Mouse (Mus musculus): ENCODE results near the gene Pqlc3.

The Pqlc3 gene

GRCm38 (mm10) chr12:16999739-17000497 lies at the start of gene Pqlc3:
TSS of gene Pqlc3 (minus strand) at chr12:17000408.
- POLR2A ChIA-PET = interaction anchor here (0.5 to 2.7 kb wide), 38 partner anchors 8 to 630 kb away, joined by 3 to 27 read pairs (median 3); partner anchors contain the start of genes 2410004P03Rik (in 3 of the 4), Nol10 (in 1 of the 4) and Odc1 (in 1 of the 4)
- CTCF ChIA-PET = interaction anchor here (0.6 to 4.3 kb wide), 13 partner anchors 9 to 437 kb away, joined by 3 to 44 read pairs (median 5); partner anchors contain the start of gene 2410004P03Rik (in 3 of the 4)

- POLR2A ChIA-PET = no interaction called here
- CTCF ChIA-PET = interaction anchor here in 2 of 4 experiments (0.6 to 2.2 kb wide), 3 partner anchors 56 to 172 kb away, joined by 3 to 7 read pairs (median 3); no protein-coding TSS in a partner anchor
Measured at GRCm38 (mm10) chr12:17049796-17050195, 49.6 kb upstream of the Pqlc3 start.

GRCm38 (mm10) chr12:17048979-17049612 lies 48.9 kb upstream of the Pqlc3 start:
- ChIA-PET POLR2A (interaction anchor here in 1 of 4 experiments (0.6 kb wide), 1 partner anchor 154 kb away, joined by 3 read pairs; no protein-coding TSS in a partner anchor), CTCF (interaction anchor here in 2 of 4 experiments (0.9 to 2.2 kb wide), 4 partner anchors 127 to 207 kb away, joined by 3 to 7 read pairs (median 3); partner anchors contain the start of gene Kcnf1 (in 1 of the 2))

GRCm38 (mm10) chr12:17043311-17043710 lies 43.1 kb upstream of the Pqlc3 start:
- ChIA-PET CTCF (interaction anchor here in 3 of 4 experiments (0.5 to 2.3 kb wide), 7 partner anchors 11 to 212 kb away, joined by 3 to 10 read pairs (median 5); partner anchors contain the start of gene 2410004P03Rik (in 1 of the 3)), POLR2A (no interaction called here)

- CTCF ChIA-PET = interaction anchor here in 1 of 4 experiments (1.7 kb wide), 1 partner anchor 29 kb away, joined by 5 read pairs; the partner anchor contains the start of gene 2410004P03Rik
Measured at GRCm38 (mm10) chr12:17040567-17040966, 40.4 kb upstream of the Pqlc3 start.

GRCm38 (mm10) chr12:17039415-17039814 lies 39.2 kb upstream of the Pqlc3 start:
- CTCF ChIA-PET = interaction anchor here in 2 of 4 experiments (0.6 to 0.7 kb wide), 3 partner anchors 134 to 622 kb away, joined by 3 to 5 read pairs (median 3); no protein-coding TSS in a partner anchor
- POLR2A ChIA-PET = no interaction called here

More at GRCm38 (mm10) chr12:17040567-17040966, 40.4 kb upstream of the Pqlc3 start:
- POLR2A ChIA-PET = interaction anchor here in 1 of 4 experiments (0.9 kb wide), 1 partner anchor 18 kb away, joined by 3 read pairs; no protein-coding TSS in a partner anchor

- CTCF ChIA-PET = no interaction called here
- POLR2A ChIA-PET = interaction anchor here in 1 of 4 experiments (0.9 kb wide), 1 partner anchor 8 kb away, joined by 3 read pairs; no protein-coding TSS in a partner anchor
Measured at GRCm38 (mm10) chr12:17038246-17038645, 38.0 kb upstream of the Pqlc3 start.

GRCm38 (mm10) chr12:17037053-17037610 lies 36.9 kb upstream of the Pqlc3 start:
- ChIA-PET POLR2A (no interaction called here), CTCF (interaction anchor here in 2 of 4 experiments (0.6 to 1.0 kb wide), 2 partner anchors 18 to 333 kb away, joined by 3 read pairs; no protein-coding TSS in a partner anchor)

- ChIA-PET POLR2A (no interaction called here), CTCF (interaction anchor here in 1 of 4 experiments (0.6 kb wide), 1 partner anchor 334 kb away, joined by 3 read pairs; no protein-coding TSS in a partner anchor)
Measured at GRCm38 (mm10) chr12:17036532-17036931, 36.3 kb upstream of the Pqlc3 start.

- CTCF ChIA-PET = interaction anchor here in 3 of 4 experiments (1.0 to 2.0 kb wide), 9 partner anchors 15 to 222 kb away, joined by 3 to 6 read pairs (median 3); partner anchors contain the start of gene 2410004P03Rik (in 1 of the 3)
Measured at GRCm38 (mm10) chr12:17035128-17035527, 34.9 kb upstream of the Pqlc3 start.

GRCm38 (mm10) chr12:17034671-17035070 lies 34.5 kb upstream of the Pqlc3 start:
- ChIA-PET POLR2A (interaction anchor here in 1 of 4 experiments (0.6 kb wide), 1 partner anchor 164 kb away, joined by 3 read pairs; no protein-coding TSS in a partner anchor), CTCF (interaction anchor here in 3 of 4 experiments (1.0 to 2.0 kb wide), 11 partner anchors 15 to 226 kb away, joined by 3 to 8 read pairs (median 3); partner anchors contain the start of gene 2410004P03Rik (in 2 of the 3))

More at GRCm38 (mm10) chr12:17035128-17035527, 34.9 kb upstream of the Pqlc3 start:
- POLR2A ChIA-PET = interaction anchor here in 1 of 4 experiments (0.6 kb wide), 1 partner anchor 163 kb away, joined by 3 read pairs; no protein-coding TSS in a partner anchor

GRCm38 (mm10) chr12:17033464-17033841 lies 33.2 kb upstream of the Pqlc3 start:
- ChIA-PET CTCF (interaction anchor here in 3 of 4 experiments (0.6 to 2.0 kb wide), 5 partner anchors 21 to 224 kb away, joined by 3 to 8 read pairs (median 4); partner anchors contain the start of gene 2410004P03Rik (in 1 of the 3)), POLR2A (interaction anchor here in 1 of 4 experiments (1.0 kb wide), 1 partner anchor 14 kb away, joined by 3 read pairs; no protein-coding TSS in a partner anchor)

GRCm38 (mm10) chr12:17032694-17033463 lies 32.7 kb upstream of the Pqlc3 start:
- CTCF ChIA-PET = interaction anchor here in 3 of 4 experiments (0.6 to 2.0 kb wide), 6 partner anchors 14 to 224 kb away, joined by 3 to 8 read pairs (median 4); partner anchors contain the start of gene 2410004P03Rik (in 1 of the 3)
- POLR2A ChIA-PET = interaction anchor here in 1 of 4 experiments (1.0 kb wide), 1 partner anchor 13 kb away, joined by 3 read pairs; no protein-coding TSS in a partner anchor

GRCm38 (mm10) chr12:17024554-17025110 lies 24.4 kb upstream of the Pqlc3 start:
- ChIA-PET CTCF (interaction anchor here in 1 of 4 experiments (1.1 kb wide), 1 partner anchor 198 kb away, joined by 3 read pairs; no protein-coding TSS in a partner anchor), POLR2A (interaction anchor here in 1 of 4 experiments (0.5 kb wide), 1 partner anchor 18 kb away, joined by 3 read pairs; no protein-coding TSS in a partner anchor)

GRCm38 (mm10) chr12:17022145-17022544 lies 21.9 kb upstream of the Pqlc3 start:
- ChIA-PET CTCF (interaction anchor here in 3 of 4 experiments (0.6 to 1.7 kb wide), 4 partner anchors 10 to 199 kb away, joined by 3 to 4 read pairs (median 4); partner anchors contain the start of gene 2410004P03Rik (in 1 of the 3)), POLR2A (interaction anchor here in 1 of 4 experiments (1.1 kb wide), 1 partner anchor 11 kb away, joined by 3 read pairs; no protein-coding TSS in a partner anchor)

GRCm38 (mm10) chr12:17021125-17021524 lies 20.9 kb upstream of the Pqlc3 start:
- ChIA-PET POLR2A (interaction anchor here in 1 of 4 experiments (0.6 kb wide), 1 partner anchor 736 kb away, joined by 3 read pairs; no protein-coding TSS in a partner anchor), CTCF (interaction anchor here in 1 of 4 experiments (1.2 to 1.7 kb wide), 2 partner anchors 10 to 200 kb away, joined by 3 to 4 read pairs; partner anchors contain the start of gene 2410004P03Rik)

All from embryonic stem cell, embryonic (primary cell).